Mouse (Mus musculus) kidney, postnatal 14 days (tissue): ENCODE measurements at regions not wholly inside any gene's neighbourhood (a gene's known extent, or its start where the extent isn't known, plus 50 kb on each side); places are given as distances from the start of the nearest gene placed in this dataset.
A peak's percentile ranks its signal among the peaks of the same experiment; 100 is the strongest.

ENCODE experiments used
- DNase-seq: peaks from one replicate; pipeline ENCODE4 v3.0.0; 2022; ENCODE audit warnings: mixed read lengths

GRCm38 (mm10) chr11:90783537-90783936 is 95.4 kb upstream of the Tom1l1 start:
- DNase-seq = no peak

- peak; percentile 44 for DNase-seq
Observed at GRCm38 (mm10) chr11:90782975-90783374, 94.8 kb upstream of the Tom1l1 start.

- DNase-seq = no peak
Observed at GRCm38 (mm10) chr11:90775752-90776151, 87.6 kb upstream of the Tom1l1 start.

- DNase-seq = no peak
Observed at GRCm38 (mm10) chr11:90755981-90756380, 67.8 kb upstream of the Tom1l1 start.

- no peak for DNase-seq
Observed at GRCm38 (mm10) chr11:90748448-90748847, 60.3 kb upstream of the Tom1l1 start.

GRCm38 (mm10) chr11:90741952-90742617 is 53.9 kb upstream of the Tom1l1 start:
- no peak for DNase-seq

- peak; percentile 44 for DNase-seq
Observed at GRCm38 (mm10) chr11:90739501-90739900, 51.3 kb upstream of the Tom1l1 start.

- DNase-seq = no peak
Observed at GRCm38 (mm10) chr11:90738741-90739140, 50.6 kb upstream of the Tom1l1 start.
